Mouse (Mus musculus): ENCODE measurements around the gene Fsip1.
"Not testable (repeated sequence)": the region's sequence is repeated elsewhere in the genome, so short reads cannot be mapped to it uniquely, and the experiment has no call there.

Gene Fsip1

GRCm38 (mm10) chr2:118174558-118175383 is 82.0 kb downstream of the Fsip1 start:
- DNase-seq (ENCODE audit: low spot score): no peak

DNA sequence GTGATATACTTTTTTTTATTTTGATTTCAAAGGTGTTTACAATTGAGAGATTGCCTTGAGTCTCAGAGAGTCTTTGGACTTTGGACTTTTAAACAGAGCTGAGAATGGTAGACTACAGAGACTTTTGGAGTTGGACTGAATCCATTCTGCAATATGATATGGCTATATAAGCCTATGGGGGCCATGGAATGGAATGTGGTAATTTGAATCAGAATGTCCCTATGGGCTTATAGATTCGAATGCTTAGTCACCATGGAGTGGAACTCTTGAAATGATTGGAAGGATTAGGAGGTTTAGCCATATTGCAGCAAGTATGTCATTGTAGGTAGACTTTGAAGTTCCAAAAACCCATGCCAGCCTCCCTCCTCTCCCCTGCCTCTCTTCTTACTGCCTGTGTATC is 88.5 kb downstream of the Fsip1 start:
- DNase-seq (ENCODE audit: low spot score): no peak

DNA sequence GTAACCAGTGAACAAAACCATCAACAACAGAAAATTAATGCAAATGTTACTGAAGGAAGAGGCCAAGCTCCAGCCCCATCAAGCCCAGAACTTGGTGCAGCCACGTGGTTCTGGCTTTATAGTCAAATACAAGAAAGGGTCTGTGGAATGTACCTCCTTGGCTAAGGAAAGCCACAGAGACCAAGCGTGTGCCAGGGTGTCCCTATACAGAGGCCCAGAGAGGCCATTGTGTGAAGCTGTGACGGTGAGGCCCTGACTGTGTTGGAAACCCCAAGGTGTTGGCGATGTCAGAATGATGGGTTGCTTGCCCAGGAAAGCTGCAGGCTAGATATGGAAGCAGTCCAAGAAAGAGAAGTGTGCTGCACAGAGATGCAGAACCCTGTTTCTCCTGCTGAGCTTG is 89.0 kb downstream of the Fsip1 start:
- DNase-seq (ENCODE audit: low spot score): no peak

- no peak for DNase-seq (ENCODE audit: low spot score)
These were observed 91.1 kb downstream of the Fsip1 start for GRCm38 (mm10) chr2:118165691-118166090.

GRCm38 (mm10) chr2:118164137-118164536 is 92.6 kb downstream of the Fsip1 start:
- DNase-seq (ENCODE audit: low spot score): no peak

- no peak for DNase-seq (ENCODE audit: low spot score)
These were observed 94.3 kb downstream of the Fsip1 start for GRCm38 (mm10) chr2:118162486-118162885.

- no peak for DNase-seq (ENCODE audit: low spot score)
These were observed 95.8 kb downstream of the Fsip1 start for GRCm38 (mm10) chr2:118160991-118161390.

GRCm38 (mm10) chr2:118160547-118160946 is 96.2 kb downstream of the Fsip1 start:
- DNase-seq (ENCODE audit: low spot score): no peak

- no peak for DNase-seq (ENCODE audit: low spot score)
These were observed 97.6 kb downstream of the Fsip1 start for GRCm38 (mm10) chr2:118159126-118159525.

DNA sequence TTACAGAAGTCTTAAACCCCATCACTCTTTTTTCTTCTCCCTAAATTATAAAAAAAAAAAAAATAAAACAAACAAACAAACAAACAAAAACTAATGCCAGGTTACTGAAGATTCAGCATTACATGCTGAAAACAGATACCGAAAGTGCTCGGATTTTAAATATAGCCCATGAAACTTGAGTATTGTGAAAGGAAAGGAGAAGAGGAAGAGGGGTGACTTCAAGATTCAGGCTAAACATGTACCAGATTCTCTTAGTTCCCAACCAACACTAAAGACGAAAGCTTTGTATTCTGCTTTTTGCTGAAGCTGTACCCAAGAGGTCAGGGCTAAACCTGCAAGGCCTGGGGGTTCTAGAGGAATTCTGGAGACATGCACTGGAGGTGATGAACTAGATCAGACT is 98.7 kb downstream of the Fsip1 start:
- no peak for DNase-seq (ENCODE audit: low spot score)

DNA sequence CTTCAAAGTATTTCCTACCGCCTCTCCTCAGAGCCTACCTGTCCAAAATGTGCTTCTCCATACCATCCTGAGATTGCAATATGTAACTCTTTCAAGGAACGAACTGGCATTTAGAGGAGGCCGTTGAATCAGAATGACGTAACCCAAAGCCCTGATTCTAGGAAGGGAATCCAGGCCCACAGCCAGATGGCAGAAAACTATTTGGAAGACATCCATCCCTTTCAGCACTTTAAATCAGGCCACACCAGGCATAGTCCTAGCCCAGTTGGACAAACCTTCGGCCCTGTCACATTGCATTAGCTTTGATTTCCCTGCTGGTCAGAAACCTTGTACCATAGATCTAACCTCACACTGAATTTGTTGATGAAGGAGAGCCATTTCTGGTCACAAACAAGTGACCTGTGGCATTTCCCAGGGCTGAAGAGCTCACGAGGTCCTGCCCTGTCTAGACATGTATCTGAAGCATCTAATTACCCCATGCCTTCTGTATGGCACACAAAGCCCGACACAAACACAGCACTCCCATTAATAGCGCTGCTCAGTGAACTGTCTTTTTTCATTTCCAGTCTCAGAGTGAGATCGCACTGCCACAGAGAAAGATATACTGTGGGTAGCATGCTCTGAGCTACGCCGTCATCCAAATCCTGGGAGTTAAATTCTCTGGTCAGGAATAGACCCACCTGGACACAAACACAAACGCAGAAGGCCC is 106.8 kb downstream of the Fsip1 start:
- DNase-seq (ENCODE audit: low spot score): no peak

GRCm38 (mm10) chr2:118148321-118149142 is 108.2 kb downstream of the Fsip1 start:
- no peak for DNase-seq (ENCODE audit: low spot score)

DNA sequence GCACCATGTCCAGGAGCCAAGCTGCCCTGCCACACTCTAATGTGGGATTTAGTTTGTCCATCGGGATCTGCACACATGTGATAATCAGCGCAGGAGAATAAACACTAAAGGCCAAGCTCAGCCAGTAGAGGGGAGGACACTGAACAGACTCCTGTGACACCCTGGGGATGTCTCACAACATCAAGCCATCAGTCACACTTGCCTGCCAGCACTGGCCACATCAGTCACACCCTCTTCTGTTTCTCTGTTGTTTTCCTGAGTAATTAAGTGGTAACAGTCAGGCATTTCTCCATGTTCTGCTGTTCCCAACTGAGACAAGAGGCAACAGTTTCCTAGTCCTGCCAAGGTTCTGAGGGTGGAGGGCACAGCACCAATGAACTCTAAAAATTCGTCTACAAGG is 109.0 kb downstream of the Fsip1 start:
- not testable (repeated sequence) for DNase-seq (ENCODE audit: low spot score)

DNA sequence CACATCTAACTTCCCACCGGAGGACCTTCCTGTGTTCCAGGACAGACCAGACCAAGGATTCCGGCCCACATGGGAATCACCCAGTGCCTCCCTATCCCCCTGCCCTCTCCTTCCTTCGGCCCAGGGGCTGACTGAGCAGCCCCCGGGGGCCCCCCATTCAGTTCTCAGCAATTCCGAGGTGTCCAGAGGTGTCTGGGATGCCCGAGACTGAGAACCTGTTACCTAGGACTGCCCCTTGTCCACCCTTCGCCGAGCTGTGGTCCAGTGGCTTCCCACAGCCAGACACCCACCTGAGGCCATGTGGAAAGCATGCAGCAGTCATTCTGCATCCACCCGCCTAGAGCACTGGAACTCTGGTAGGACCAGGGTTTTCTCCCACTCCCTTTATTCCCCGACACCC is 115.1 kb downstream of the Fsip1 start:
- DNase-seq (ENCODE audit: low spot score): no peak

GRCm38 (mm10) chr2:118139261-118139660 is 117.5 kb downstream of the Fsip1 start:
- DNase-seq (ENCODE audit: low spot score): no peak

DNA sequence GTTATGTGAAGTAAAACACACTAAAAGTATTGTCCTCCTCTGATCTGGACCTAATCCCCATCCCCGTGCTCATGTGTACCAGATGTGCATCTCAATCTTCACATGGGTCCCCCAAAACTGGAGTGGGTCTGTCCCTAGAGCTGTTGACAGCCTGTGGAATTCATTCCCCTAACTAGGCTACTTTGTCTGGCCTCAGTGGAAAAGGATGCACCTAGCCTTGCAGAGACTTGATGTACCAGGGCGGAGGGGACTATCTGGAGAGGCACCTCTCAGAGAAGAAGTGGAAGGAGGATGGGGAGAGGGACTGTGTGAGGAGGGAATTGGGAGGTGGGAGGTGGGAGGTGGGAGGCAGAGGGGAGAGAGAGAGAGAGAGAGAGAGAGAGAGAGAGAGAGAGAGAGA is 119.0 kb downstream of the Fsip1 start:
- DNase-seq (ENCODE audit: low spot score): no peak

GRCm38 (mm10) chr2:118137071-118137470 is 119.7 kb downstream of the Fsip1 start:
- no peak for DNase-seq (ENCODE audit: low spot score)

DNA sequence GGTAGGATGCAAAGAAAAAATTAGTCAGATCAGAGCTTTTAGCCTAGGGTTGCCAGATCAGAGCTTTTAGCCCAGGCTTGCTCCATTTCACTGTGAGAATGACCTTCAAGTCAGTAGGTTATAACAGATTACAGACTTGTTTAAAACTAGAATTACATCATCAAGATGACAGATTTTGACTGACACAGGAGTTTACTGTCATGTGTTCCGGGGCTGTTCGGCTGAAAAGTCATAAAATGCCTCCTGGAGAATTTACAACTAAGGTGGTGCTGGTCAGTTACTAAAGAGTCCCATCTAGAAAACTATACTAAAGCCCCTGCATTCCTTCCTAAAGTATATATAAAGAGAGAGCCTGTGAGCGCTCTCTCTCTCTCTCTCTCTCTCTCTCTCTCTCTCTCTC is 128.5 kb downstream of the Fsip1 start:
- DNase-seq (ENCODE audit: low spot score): no peak

DNA sequence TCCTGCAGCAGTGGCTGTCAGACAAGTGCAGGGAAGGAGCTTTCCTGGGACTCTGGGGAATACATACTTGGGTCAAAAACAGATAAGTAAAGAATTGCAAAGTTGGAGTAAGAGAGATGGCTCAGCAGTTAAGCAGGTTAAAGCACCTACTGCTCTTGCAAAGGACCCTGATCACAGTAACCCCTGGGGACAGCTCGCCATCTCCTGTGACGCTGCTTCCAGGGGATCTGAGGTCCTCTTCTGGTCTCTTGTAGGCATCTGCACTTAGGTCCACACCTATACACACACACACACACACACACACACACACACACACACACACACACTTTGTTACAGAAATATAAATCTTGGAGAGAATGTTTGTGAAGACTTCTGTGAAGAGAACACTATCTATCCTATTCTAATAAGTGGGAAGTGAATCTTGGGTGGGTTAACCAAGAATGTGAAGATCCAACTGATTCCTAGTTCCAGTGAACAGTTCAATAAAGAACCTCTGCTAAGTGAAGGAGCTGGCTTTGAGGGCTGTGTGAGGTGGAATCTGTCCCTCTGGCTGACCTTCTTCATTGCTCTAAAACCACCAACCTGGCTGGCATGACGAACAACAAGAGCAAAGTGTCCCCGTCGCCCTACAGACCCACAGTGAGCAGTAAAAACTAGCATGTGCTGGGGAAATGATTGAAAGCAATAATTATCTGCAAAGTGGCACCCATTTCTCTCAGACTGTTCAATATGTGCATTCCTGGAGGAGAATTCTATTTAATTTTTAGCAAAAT is 129.1 kb downstream of the Fsip1 start:
- DNase-seq (ENCODE audit: low spot score): no peak

- DNase-seq (ENCODE audit: low spot score): no peak
These were observed 130.8 kb downstream of the Fsip1 start for GRCm38 (mm10) chr2:118125943-118126470.

- no peak for DNase-seq (ENCODE audit: low spot score)
These were observed 131.4 kb downstream of the Fsip1 start for GRCm38 (mm10) chr2:118125211-118125939.
